Mouse (Mus musculus) midbrain, embryonic 12.5 days (tissue): ENCODE data around the gene Fermt1. TPM values are rescaled to one million over a fixed set of nuclear protein-coding genes. Genes with fewer than 3 reads are reported as not detected.

Source experiments
- ATAC-seq: fragments of 200-750 bp; cut with Nextera tagmentation; 2 replicates; pipeline ENCODE4 v1.8.0; 2017; ENCODE audit warnings: low read depth, moderate TSS enrichment, moderate library complexity; ENCODE audit not compliant: low FRiP score
- H3K27ac ChIP-seq: fragments of 300-500 bp; sonication (generic); replicated peaks from 2 replicates; pipeline ENCODE4 v1.5.1; 2016; ENCODE audit warnings: mild to moderate bottlenecking
- H3K27me3 ChIP-seq: fragments of 300-500 bp; sonication (generic); 2 replicates; pipeline ENCODE4 v1.6.1; 2016; ENCODE audit warnings: mild to moderate bottlenecking
- H3K36me3 ChIP-seq: fragments of 300-500 bp; sonication (generic); 2 replicates; pipeline ENCODE4 v1.6.1; 2016
- H3K4me1 ChIP-seq: fragments of 300-500 bp; sonication (generic); 2 replicates; pipeline ENCODE4 v1.6.1; 2016
- H3K4me2 ChIP-seq: fragments of 300-500 bp; sonication (generic); replicated peaks from 2 replicates; pipeline ENCODE4 v1.6.1; 2016; ENCODE audit warnings: mild to moderate bottlenecking, moderate library complexity
- H3K4me3 ChIP-seq: fragments of 300-500 bp; sonication (generic); 2 replicates; pipeline ENCODE4 v1.5.1; 2016; ENCODE audit warnings: mild to moderate bottlenecking
- H3K9ac ChIP-seq: fragments of 300-500 bp; sonication (generic); replicated peaks from 2 replicates; pipeline ENCODE4 v1.6.1; 2016; ENCODE audit warnings: mild to moderate bottlenecking, moderate library complexity
- H3K9me3 ChIP-seq: fragments of 300-500 bp; sonication (generic); 2 replicates; pipeline ENCODE4 v1.6.1; 2016; ENCODE audit warnings: mild to moderate bottlenecking
- WGBS: fragments of 180-500 bp; shearing (Covaris S2); methylation state at CpG from one replicate; pipeline ENCODE4 v1.1.7; 2016; 5-methylcytosine and 5-hydroxymethylcytosine counted together
- polyA plus RNA-seq: library from polyadenylated mRNA; unstranded; fragments of >200 nt; fragmentation: Nextera tagmentation; extraction: Ambion mirVana; gene quantifications from 2 replicates; pipeline ENCODE4 v1.2.1, GENCODE M21; 2016

The Fermt1 gene
- polyA plus RNA-seq, 1 experiment from 2014 or later, result 0.73 TPM

GRCm38 (mm10) chr2:132904961-132905360, 40.7 kb downstream of the Fermt1 start:
- ATAC-seq, result no peak
- no peak overlapping the region for H3K27ac ChIP-seq
- no peaks in the 10 kb centered on the region for H3K36me3 ChIP-seq
- no peaks in the 10 kb centered on the region for H3K9me3 ChIP-seq
- no peak overlapping the region for H3K4me3 ChIP-seq
- H3K27me3 ChIP-seq, result no peaks in the 10 kb centered on the region
- WGBS, result 68% methylated on average over 2 of the region's 2 CpGs
- no peak overlapping the region for H3K9ac ChIP-seq
- no peaks in the 10 kb centered on the region for H3K4me1 ChIP-seq
- H3K4me2 ChIP-seq, result no peak overlapping the region

- 38% methylated on average over 3 of the region's 3 CpGs for WGBS
- H3K36me3 ChIP-seq, result no peaks in the 10 kb centered on the region
- no peak overlapping the region for H3K4me3 ChIP-seq
- H3K9me3 ChIP-seq, result no peaks in the 10 kb centered on the region
- H3K9ac ChIP-seq, result no peak overlapping the region
- 0 out of 2 replicates have a peak, but pooled peaks have one; percentile 64 for ATAC-seq
- no peak overlapping the region for H3K27ac ChIP-seq
- no peaks in the 10 kb centered on the region for H3K4me1 ChIP-seq
- no peaks in the 10 kb centered on the region for H3K27me3 ChIP-seq
- H3K4me2 ChIP-seq, result no peak overlapping the region
Observed at GRCm38 (mm10) chr2:132903498-132903897, 42.2 kb downstream of the Fermt1 start.

GRCm38 (mm10) chr2:132902056-132902455, 43.6 kb downstream of the Fermt1 start:
- Histone ChIP-seq H3K27me3 (no peaks in the 10 kb centered on the region), H3K27ac (no peak overlapping the region), H3K4me2 (no peak overlapping the region), H3K4me3 (no peak overlapping the region), H3K36me3 (no peaks in the 10 kb centered on the region), H3K9me3 (no peaks in the 10 kb centered on the region), H3K9ac (no peak overlapping the region), H3K4me1 (no peaks in the 10 kb centered on the region)
- 77% methylated on average over 3 of the region's 4 CpGs for WGBS
- ATAC-seq, result peak; percentile 57

GRCm38 (mm10) chr2:132901636-132902035, 44.1 kb downstream of the Fermt1 start:
- no peak overlapping the region for H3K27ac ChIP-seq
- 65% methylated on average over 4 of the region's 4 CpGs for WGBS
- H3K27me3 ChIP-seq, result no peaks in the 10 kb centered on the region

GRCm38 (mm10) chr2:132900596-132900995, 45.1 kb downstream of the Fermt1 start:
- Histone ChIP-seq H3K9me3 (no peaks in the 10 kb centered on the region), H3K36me3 (no peaks in the 10 kb centered on the region), H3K4me3 (no peak overlapping the region), H3K27me3 (no peaks in the 10 kb centered on the region), H3K9ac (no peak overlapping the region), H3K4me2 (no peak overlapping the region), H3K4me1 (no peaks in the 10 kb centered on the region), H3K27ac (no peak overlapping the region)
- WGBS, result 93% methylated on average over 1 of the region's 1 CpGs
- ATAC-seq, result no peak

More at GRCm38 (mm10) chr2:132901636-132902035, 44.1 kb downstream of the Fermt1 start:
- H3K36me3 ChIP-seq, result no peaks in the 10 kb centered on the region
- H3K9ac ChIP-seq, result no peak overlapping the region
- H3K4me1 ChIP-seq, result no peaks in the 10 kb centered on the region
- ATAC-seq, result no peak
- no peak overlapping the region for H3K4me3 ChIP-seq
- H3K4me2 ChIP-seq, result no peak overlapping the region
- H3K9me3 ChIP-seq, result no peaks in the 10 kb centered on the region

GRCm38 (mm10) chr2:132898211-132898610, 47.5 kb downstream of the Fermt1 start:
- H3K36me3 ChIP-seq, result no peaks in the 10 kb centered on the region
- no peaks in the 10 kb centered on the region for H3K4me1 ChIP-seq
- 74% methylated on average over 1 of the region's 1 CpGs for WGBS
- H3K4me2 ChIP-seq, result no peak overlapping the region
- no peaks in the 10 kb centered on the region for H3K27me3 ChIP-seq
- ATAC-seq, result no peak
- H3K4me3 ChIP-seq, result no peak overlapping the region
- H3K9me3 ChIP-seq, result no peaks in the 10 kb centered on the region
- H3K9ac ChIP-seq, result no peak overlapping the region
- H3K27ac ChIP-seq, result no peak overlapping the region

GRCm38 (mm10) chr2:132893826-132894225, 51.9 kb downstream of the Fermt1 start:
- ATAC-seq, result no peak
- H3K36me3 ChIP-seq, result no peaks in the 10 kb centered on the region
- WGBS, result 92% methylated on average over 5 of the region's 5 CpGs
- no peak overlapping the region for H3K9ac ChIP-seq
- no peak overlapping the region for H3K27ac ChIP-seq
- H3K27me3 ChIP-seq, result no peaks in the 10 kb centered on the region
- no peak overlapping the region for H3K4me2 ChIP-seq
- H3K4me1 ChIP-seq, result no peaks in the 10 kb centered on the region
- H3K9me3 ChIP-seq, result no peaks in the 10 kb centered on the region
- no peak overlapping the region for H3K4me3 ChIP-seq

GRCm38 (mm10) chr2:132885312-132885711, 60.4 kb downstream of the Fermt1 start:
- Histone ChIP-seq H3K36me3 (no peaks in the 10 kb centered on the region), H3K27ac (no peak overlapping the region), H3K4me1 (0 out of 2 replicates have a peak, but pooled peaks cover 8% of the 10 kb centered on the region), H3K9me3 (no peaks in the 10 kb centered on the region), H3K27me3 (peaks cover 20% of the 10 kb centered on the region), H3K4me3 (no peak overlapping the region), H3K4me2 (no peak overlapping the region), H3K9ac (no peak overlapping the region)
- 90% methylated on average over 7 of the region's 7 CpGs for WGBS
- no peak for ATAC-seq

GRCm38 (mm10) chr2:132884303-132884967, 61.3 kb downstream of the Fermt1 start:
- Histone ChIP-seq H3K27ac (no peak overlapping the region), H3K4me1 (peaks cover 16% of the 10 kb centered on the region; the same call in 1 of the 2 replicates), H3K4me2 (no peak overlapping the region), H3K9ac (no peak overlapping the region), H3K9me3 (no peaks in the 10 kb centered on the region), H3K27me3 (peaks cover 28% of the 10 kb centered on the region), H3K36me3 (no peaks in the 10 kb centered on the region), H3K4me3 (no peak overlapping the region)
- 83% methylated on average over 8 of the region's 8 CpGs for WGBS
- ATAC-seq, result no peak

- Histone ChIP-seq H3K9me3 (no peaks in the 10 kb centered on the region), H3K4me1 (peaks cover 22% of the 10 kb centered on the region), H3K27me3 (peaks cover 57% of the 10 kb centered on the region), H3K9ac (no peak within 1 kb of the TSS), H3K27ac (no peak within 1 kb of the TSS), H3K4me3 (peak within 1 kb of the TSS; percentile 58), H3K36me3 (no peaks in the 10 kb centered on the region), H3K4me2 (peak within 1 kb of the TSS; percentile 98)
- 4% methylated on average over 10 of the region's 12 CpGs for WGBS
- no peak for ATAC-seq
Observed at GRCm38 (mm10) chr2:132880844-132881645, 64.7 kb downstream of the Fermt1 start, which contains the start of gene Lrrn4. Gene Lrrn4, minus strand, starts transcription at chr2:132880891.

GRCm38 (mm10) chr2:132879261-132880044, 66.3 kb downstream of the Fermt1 start:
- peak overlapping the region; percentile 50 for H3K9ac ChIP-seq
- H3K36me3 ChIP-seq, result no peaks in the 10 kb centered on the region
- peaks cover 22% of the 10 kb centered on the region for H3K4me1 ChIP-seq
- H3K9me3 ChIP-seq, result no peaks in the 10 kb centered on the region
- peak; percentile 80 for ATAC-seq
- no peak overlapping the region for H3K27ac ChIP-seq
- H3K4me3 ChIP-seq, result peak overlapping the region; percentile 58
- H3K4me2 ChIP-seq, result peak overlapping the region; percentile 98
- WGBS, result 0% methylated on average over 58 of the region's 58 CpGs
- H3K27me3 ChIP-seq, result peaks cover 57% of the 10 kb centered on the region

- H3K36me3 ChIP-seq, result no peaks in the 10 kb centered on the region
- no peak overlapping the region for H3K4me3 ChIP-seq
- H3K4me1 ChIP-seq, result peaks cover 22% of the 10 kb centered on the region
- H3K27me3 ChIP-seq, result peaks cover 52% of the 10 kb centered on the region
- ATAC-seq, result no peak
- 63% methylated on average over 1 of the region's 1 CpGs for WGBS
- H3K27ac ChIP-seq, result no peak overlapping the region
- no peaks in the 10 kb centered on the region for H3K9me3 ChIP-seq
- H3K4me2 ChIP-seq, result no peak overlapping the region
- H3K9ac ChIP-seq, result no peak overlapping the region
Observed at GRCm38 (mm10) chr2:132876991-132877390, 68.7 kb downstream of the Fermt1 start.
